Mouse (Mus musculus): Measurements from ENCODE around the gene Xpo4.

- TF ChIP-seq TAL1 (IDR thresholded peaks at IDR 0.05; ENCODE audit: low read length) (no peak), GATA1 (IDR thresholded peaks at IDR 0.05; ENCODE audit: low read length) (no peak)
These were observed 118.2 kb downstream of the Xpo4 start for GRCm38 (mm10) chr14:57547062-57547461.

Measured in erythroblast, embryonic 14.5 days (primary cell).